14 mouse cellular contexts compared by ENCODE assay signal in genomic region chr6:127980381-127981045, GRCm38 (mm10).
DNase-seq lines count a peak whose midpoint lies in the region; ATAC-seq lines count a peak whose summit lies in the region.
"Had no signal": no experiment of that assay in that cellular context is flagged by ENCODE, and none has a peak within 500 bp of the region (broad histone marks: within the 10 kb centered on the region; RNA-seq: fewer than 3 reads in every experiment).

No protein-coding gene starts in this region.

- H3K27me3 ChIP-seq in heart, embryonic 16.5 days (ENCODE audit: control insufficient read depth, insufficient read depth, low read length): no peaks in the 10 kb centered on the region
- H3K27me3 ChIP-seq in midbrain, embryonic 10.5 days (ENCODE audit: low read depth, poor library complexity, severe bottlenecking): peaks cover 4% of the 10 kb centered on the region; the same call in 1 of the 2 replicates
- no peaks in the 10 kb centered on the region for H3K27me3 ChIP-seq in midbrain, embryonic 11.5 days (ENCODE audit: control insufficient read depth, insufficient read depth, low read length)
- H3K27me3 ChIP-seq: forebrain, embryonic 15.5 days; hindbrain, embryonic 15.5 days had no signal

- WGBS in heart, embryonic 16.5 days: 63% methylated on average over 11 of the region's 11 CpGs
- WGBS in midbrain, embryonic 10.5 days: 63% methylated on average over 11 of the region's 11 CpGs
- WGBS in midbrain, embryonic 11.5 days: 58% methylated on average over 11 of the region's 11 CpGs

- no peak overlapping the region for H3K4me3 ChIP-seq in heart, embryonic 16.5 days (ENCODE audit: low read length)
- no peak overlapping the region; the same call in 1 of the 2 replicates for H3K4me3 ChIP-seq in midbrain, embryonic 10.5 days
- H3K4me3 ChIP-seq in midbrain, embryonic 11.5 days (ENCODE audit: low read depth, low read length): no peak overlapping the region
- H3K4me3 ChIP-seq: erythroblast, embryonic 14.5 days; forebrain, embryonic 15.5 days; hindbrain, embryonic 15.5 days; limb, embryonic 13.5 days had no signal

- no peaks in the 10 kb centered on the region for H3K9me3 ChIP-seq in heart, embryonic 16.5 days (replicated peaks; ENCODE audit: control insufficient read depth, low read length)
- no peaks in the 10 kb centered on the region for H3K9me3 ChIP-seq in midbrain, embryonic 10.5 days (replicated peaks)
- no peaks in the 10 kb centered on the region for H3K9me3 ChIP-seq in midbrain, embryonic 11.5 days (ENCODE audit: control insufficient read depth, low read length)
- H3K9me3 ChIP-seq: forebrain, embryonic 15.5 days; hindbrain, embryonic 15.5 days; limb, embryonic 13.5 days had no signal

- H3K4me2 ChIP-seq in heart, embryonic 16.5 days (ENCODE audit: low read depth, low read length): no peak overlapping the region
- H3K4me2 ChIP-seq in midbrain, embryonic 11.5 days: no peak overlapping the region
- H3K4me2 ChIP-seq: forebrain, embryonic 15.5 days; hindbrain, embryonic 15.5 days; limb, embryonic 13.5 days had no signal

- ATAC-seq in heart, embryonic 16.5 days (replicated peaks; ENCODE audit: extremely low read depth, insufficient read depth, low FRiP score): no peak
- ATAC-seq in midbrain, embryonic 11.5 days (ENCODE audit: low FRiP score): no peak
- ATAC-seq: forebrain, embryonic 15.5 days; midbrain, embryonic 16.5 days had no signal

- peak; percentile 49 for DNase-seq in embryo, embryonic 11 days
- DNase-seq in embryo, embryonic 10 days (ENCODE audit: low spot score): no peak
- no peak for DNase-seq in heart, adult 8-10 months (ENCODE audit: low spot score)
- peak; percentile 39 for DNase-seq in midbrain, embryonic 10.5 days (ENCODE audit: low spot score)
- no peak for DNase-seq in midbrain, embryonic 11.5 days (ENCODE audit: low spot score, missing footprints)
- peak; percentile 57 for DNase-seq in yolk sac, embryonic 10.5 days (ENCODE audit: low spot score)
- DNase-seq: kidney, postnatal 4 days had no signal

- H3K27ac ChIP-seq in heart, embryonic 16.5 days (ENCODE audit: low read length): peak overlapping the region; percentile 74
- peak overlapping the region; percentile 64 for H3K27ac ChIP-seq in midbrain, embryonic 10.5 days (replicated peaks)
- H3K27ac ChIP-seq in midbrain, embryonic 11.5 days (ENCODE audit: low read depth, low read length): no peak overlapping the region
- H3K27ac ChIP-seq: forebrain, embryonic 15.5 days; hindbrain, embryonic 15.5 days; limb, embryonic 13.5 days; liver, embryonic 14.5 days had no signal

- H3K9ac ChIP-seq in heart, embryonic 16.5 days (ENCODE audit: low read length): peak overlapping the region; percentile 42
- no peak overlapping the region for H3K9ac ChIP-seq in midbrain, embryonic 11.5 days (ENCODE audit: low read length)
- H3K9ac ChIP-seq: forebrain, embryonic 15.5 days; hindbrain, embryonic 15.5 days; limb, embryonic 13.5 days; liver, embryonic 14.5 days had no signal

- H3K36me3 ChIP-seq in heart, embryonic 16.5 days (ENCODE audit: control insufficient read depth, insufficient read depth): no peaks in the 10 kb centered on the region
- H3K36me3 ChIP-seq in midbrain, embryonic 10.5 days: no peaks in the 10 kb centered on the region
- H3K36me3 ChIP-seq in midbrain, embryonic 11.5 days (ENCODE audit: control insufficient read depth, insufficient read depth, low read length): no peaks in the 10 kb centered on the region
- H3K36me3 ChIP-seq: forebrain, embryonic 15.5 days; hindbrain, embryonic 15.5 days; limb, embryonic 13.5 days had no signal

- H3K4me1 ChIP-seq in heart, embryonic 16.5 days (ENCODE audit: control insufficient read depth, insufficient read depth, low read length): peaks cover 43% of the 10 kb centered on the region
- peaks cover 67% of the 10 kb centered on the region for H3K4me1 ChIP-seq in midbrain, embryonic 10.5 days
- peaks cover 13% of the 10 kb centered on the region for H3K4me1 ChIP-seq in midbrain, embryonic 11.5 days (ENCODE audit: control insufficient read depth, insufficient read depth, low read length)

Comparison
In these comparisons a context has a peak if more than half of its experiments do, and no peak if none do; other contexts are left out.
1. DNase-seq: peak in embryo, embryonic 11 days (single experiment), midbrain, embryonic 10.5 days (single experiment) and yolk sac, embryonic 10.5 days (single experiment); none in embryo, embryonic 10 days (single experiment), heart, adult 8-10 months (single experiment) and midbrain, embryonic 11.5 days (single experiment).